Mouse (Mus musculus) liver, embryonic 12.5 days (tissue): ENCODE data around the gene Aprt. TPM values are rescaled to one million over a fixed set of nuclear protein-coding genes. Genes with fewer than 3 reads are reported as not detected.

Experiments used
- ATAC-seq: fragments of 200-750 bp; cut with Nextera tagmentation; 2 replicates; pipeline ENCODE4 v1.8.0; 2017; ENCODE audit warnings: moderate number of reproducible peaks, mild to moderate bottlenecking, moderate library complexity
- H3K27ac ChIP-seq: fragments of 300-500 bp; sonication (generic); 2 replicates; pipeline ENCODE4 v1.5.1; 2016; ENCODE audit warnings: mild to moderate bottlenecking
- H3K27me3 ChIP-seq: fragments of 300-500 bp; sonication (generic); replicated peaks from 2 replicates; pipeline ENCODE4 v1.6.1; 2016; ENCODE audit warnings: mild to moderate bottlenecking, moderate library complexity
- H3K36me3 ChIP-seq: fragments of 300-500 bp; sonication (generic); 2 replicates; pipeline ENCODE4 v1.6.1; 2016; ENCODE audit warnings: mild to moderate bottlenecking, moderate library complexity
- H3K4me1 ChIP-seq: fragments of 300-500 bp; sonication (generic); 2 replicates; pipeline ENCODE4 v1.6.1; 2016
- H3K4me2 ChIP-seq: fragments of 300-500 bp; sonication (generic); 2 replicates; pipeline ENCODE4 v1.6.1; 2016; ENCODE audit warnings: mild to moderate bottlenecking, moderate library complexity
- H3K4me3 ChIP-seq: fragments of 300-500 bp; sonication (generic); 2 replicates; pipeline ENCODE4 v1.5.1; 2016; ENCODE audit warnings: mild to moderate bottlenecking, moderate library complexity
- H3K9ac ChIP-seq: fragments of 300-500 bp; sonication (generic); 2 replicates; pipeline ENCODE4 v1.6.1; 2016; ENCODE audit warnings: mild to moderate bottlenecking, moderate library complexity
- H3K9me3 ChIP-seq: fragments of 300-500 bp; sonication (generic); replicated peaks from 2 replicates; pipeline ENCODE4 v1.6.1; 2016; ENCODE audit warnings: mild to moderate bottlenecking, moderate library complexity
- WGBS: fragments of 180-500 bp; shearing (Covaris S2); methylation state at CpG from one replicate; pipeline ENCODE4 v1.1.7; 2016; ENCODE audit not compliant: insufficient replicate concordance; 5-methylcytosine and 5-hydroxymethylcytosine counted together
- polyA plus RNA-seq: library from polyadenylated mRNA; unstranded; fragments of >200 nt; fragmentation: Nextera tagmentation; extraction: Ambion mirVana; gene quantifications from 2 replicates; pipeline ENCODE4 v1.2.1, GENCODE M21; 2016

Gene Aprt
- polyA plus RNA-seq, result 226 and 253 TPM in 2 replicates

- Histone ChIP-seq H3K27me3 (no peaks in the 10 kb centered on the region), H3K9ac (peak within 1 kb of the TSS; percentile 77), H3K4me2 (peak within 1 kb of the TSS; percentile 92), H3K4me3 (peak within 1 kb of the TSS; percentile 71), H3K27ac (peak within 1 kb of the TSS; percentile 83), H3K4me1 (peaks cover 57% of the 10 kb centered on the region), H3K36me3 (peaks cover 34% of the 10 kb centered on the region), H3K9me3 (no peaks in the 10 kb centered on the region)
- 2% methylated on average over 39 of the region's 39 CpGs for WGBS
- ATAC-seq, result peak; percentile 87
Measured at GRCm38 (mm10) chr8:122576648-122577022, at the start of gene Aprt. TSS of gene Aprt (minus strand) at chr8:122576909.

DNA sequence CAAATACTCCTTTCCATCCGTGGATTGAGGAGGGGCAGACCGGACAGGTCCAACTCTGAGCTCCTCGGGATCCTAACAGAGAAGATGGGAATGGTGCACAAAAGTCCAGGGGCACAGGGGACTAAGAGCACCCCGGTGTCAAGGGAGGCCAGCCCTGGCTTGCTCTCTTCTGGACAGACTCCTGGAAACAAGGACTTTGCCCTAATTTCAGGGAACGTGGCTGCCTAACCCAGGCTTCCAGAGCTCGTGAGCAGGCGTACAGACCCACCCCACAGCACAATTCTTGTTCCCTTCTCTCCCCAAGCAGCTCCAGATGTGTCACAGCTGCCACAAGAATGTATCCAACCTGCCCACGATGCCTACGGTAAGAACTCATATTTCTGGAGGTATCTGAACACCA, 49.1 kb upstream of the Aprt start:
- ATAC-seq, result no peak
- Histone ChIP-seq H3K4me1 (peaks cover 9% of the 10 kb centered on the region), H3K9me3 (no peaks in the 10 kb centered on the region), H3K4me3 (no peak overlapping the region), H3K27me3 (peaks cover 14% of the 10 kb centered on the region), H3K36me3 (peaks cover 26% of the 10 kb centered on the region), H3K4me2 (no peak overlapping the region), H3K9ac (no peak overlapping the region), H3K27ac (no peak overlapping the region)
- 64% methylated on average over 9 of the region's 9 CpGs for WGBS

DNA sequence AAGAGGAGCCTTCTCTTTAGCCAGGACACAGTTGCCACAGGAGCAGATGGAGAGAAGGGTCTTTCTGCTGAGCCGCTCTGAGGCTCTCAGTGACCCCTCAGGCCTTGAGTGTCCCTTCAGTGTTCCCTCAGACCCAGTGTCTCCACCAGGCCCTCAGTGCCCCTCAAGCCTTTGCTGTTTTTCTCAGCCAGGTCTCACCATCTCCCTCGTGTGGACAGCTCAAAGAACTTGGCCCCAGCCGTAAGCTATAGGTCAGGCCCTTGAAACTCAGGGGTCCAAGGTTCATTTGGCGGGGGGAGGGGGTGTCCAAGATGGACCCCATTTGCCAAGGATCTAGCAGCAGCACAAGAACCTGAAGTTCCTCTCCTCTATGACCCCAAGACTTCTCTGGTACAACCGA, 47.9 kb upstream of the Aprt start:
- H3K4me3 ChIP-seq, result no peak overlapping the region
- peaks cover 20% of the 10 kb centered on the region for H3K4me1 ChIP-seq
- no peaks in the 10 kb centered on the region for H3K9me3 ChIP-seq
- H3K4me2 ChIP-seq, result no peak overlapping the region
- peaks cover 16% of the 10 kb centered on the region for H3K36me3 ChIP-seq
- no peak overlapping the region for H3K9ac ChIP-seq
- H3K27me3 ChIP-seq, result peaks cover 14% of the 10 kb centered on the region
- ATAC-seq, result no peak
- H3K27ac ChIP-seq, result no peak overlapping the region
- 58% methylated on average over 5 of the region's 5 CpGs for WGBS

- no peak overlapping the region for H3K4me3 ChIP-seq
- no peak for ATAC-seq
- WGBS, result 78% methylated on average over 17 of the region's 17 CpGs
Measured at GRCm38 (mm10) chr8:122623844-122624642, 47.3 kb upstream of the Aprt start.

GRCm38 (mm10) chr8:122622727-122623126, 46.0 kb upstream of the Aprt start, which contains the start of gene Pabpn1l:
TSS of gene Pabpn1l (minus strand) at chr8:122622739.
- Histone ChIP-seq H3K9me3 (no peaks in the 10 kb centered on the region), H3K36me3 (no peaks in the 10 kb centered on the region), H3K4me3 (no peak within 1 kb of the TSS), H3K27me3 (peaks cover 14% of the 10 kb centered on the region), H3K9ac (no peak within 1 kb of the TSS), H3K27ac (no peak within 1 kb of the TSS), H3K4me1 (peaks cover 37% of the 10 kb centered on the region), H3K4me2 (no peak within 1 kb of the TSS)
- ATAC-seq, result no peak
- WGBS, result 62% methylated on average over 6 of the region's 6 CpGs

More at GRCm38 (mm10) chr8:122623844-122624642, 47.3 kb upstream of the Aprt start:
- Histone ChIP-seq H3K9me3 (no peaks in the 10 kb centered on the region), H3K9ac (no peak overlapping the region), H3K4me2 (no peak overlapping the region), H3K36me3 (peaks cover 10% of the 10 kb centered on the region), H3K27me3 (peaks cover 14% of the 10 kb centered on the region), H3K4me1 (peaks cover 26% of the 10 kb centered on the region), H3K27ac (no peak overlapping the region)

GRCm38 (mm10) chr8:122620446-122620845, 43.7 kb upstream of the Aprt start:
- 35% methylated on average over 5 of the region's 5 CpGs for WGBS
- ATAC-seq, result no peak
- Histone ChIP-seq H3K36me3 (peaks cover 3% of the 10 kb centered on the region; the same call in 1 of the 2 replicates), H3K27me3 (peaks cover 14% of the 10 kb centered on the region), H3K4me3 (no peak overlapping the region), H3K9me3 (no peaks in the 10 kb centered on the region), H3K9ac (no peak overlapping the region), H3K27ac (no peak overlapping the region), H3K4me1 (peaks cover 28% of the 10 kb centered on the region), H3K4me2 (no peak overlapping the region)

- Histone ChIP-seq H3K4me1 (peaks cover 28% of the 10 kb centered on the region), H3K9me3 (no peaks in the 10 kb centered on the region), H3K27me3 (peaks cover 14% of the 10 kb centered on the region), H3K4me2 (peak overlapping the region; percentile 50), H3K9ac (peak overlapping the region; percentile 56), H3K27ac (peak overlapping the region; percentile 86), H3K4me3 (no peak overlapping the region), H3K36me3 (peaks cover 15% of the 10 kb centered on the region; the same call in 1 of the 2 replicates)
- ATAC-seq, result peak; percentile 95
- WGBS, result 24% methylated on average over 6 of the region's 6 CpGs
Measured at GRCm38 (mm10) chr8:122618660-122619378, 42.1 kb upstream of the Aprt start.

DNA sequence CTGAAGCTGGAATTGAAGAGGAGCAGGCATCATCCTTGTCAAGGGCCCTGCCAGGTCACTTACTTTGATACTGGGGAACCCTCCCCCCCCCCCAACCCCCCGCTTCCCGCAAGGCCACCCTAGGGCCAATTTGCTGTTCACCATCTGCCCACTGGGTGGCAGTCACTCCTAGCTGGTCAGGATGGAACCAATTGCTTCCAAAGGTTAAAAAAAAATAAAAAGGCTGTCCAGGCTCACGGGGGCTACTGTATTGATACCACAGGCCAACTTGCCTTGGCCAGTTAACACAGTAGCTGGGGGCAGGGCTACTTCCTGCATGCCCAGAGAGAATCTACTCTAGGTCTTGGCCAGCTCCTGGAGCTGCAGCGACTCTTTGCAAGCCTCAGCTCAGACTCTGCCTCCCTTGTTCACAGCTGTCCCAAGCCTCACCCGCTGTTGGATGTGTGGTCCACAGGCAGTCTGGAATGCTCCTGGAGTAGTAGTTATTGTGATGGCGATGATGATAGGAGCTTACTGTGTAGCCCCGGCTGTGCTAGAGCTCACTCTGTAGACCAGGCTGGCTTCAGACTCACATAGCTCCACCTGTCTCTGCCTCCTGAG, 41.3 kb upstream of the Aprt start:
- Histone ChIP-seq H3K9ac (peak overlapping the region; percentile 44), H3K9me3 (no peaks in the 10 kb centered on the region), H3K4me1 (peaks cover 29% of the 10 kb centered on the region), H3K4me2 (peak overlapping the region; percentile 50), H3K27me3 (peaks cover 14% of the 10 kb centered on the region), H3K36me3 (peaks cover 15% of the 10 kb centered on the region; the same call in 1 of the 2 replicates), H3K4me3 (no peak overlapping the region), H3K27ac (peak overlapping the region; percentile 86)
- ATAC-seq, result peak; percentile 19
- 45% methylated on average over 5 of the region's 7 CpGs for WGBS

DNA sequence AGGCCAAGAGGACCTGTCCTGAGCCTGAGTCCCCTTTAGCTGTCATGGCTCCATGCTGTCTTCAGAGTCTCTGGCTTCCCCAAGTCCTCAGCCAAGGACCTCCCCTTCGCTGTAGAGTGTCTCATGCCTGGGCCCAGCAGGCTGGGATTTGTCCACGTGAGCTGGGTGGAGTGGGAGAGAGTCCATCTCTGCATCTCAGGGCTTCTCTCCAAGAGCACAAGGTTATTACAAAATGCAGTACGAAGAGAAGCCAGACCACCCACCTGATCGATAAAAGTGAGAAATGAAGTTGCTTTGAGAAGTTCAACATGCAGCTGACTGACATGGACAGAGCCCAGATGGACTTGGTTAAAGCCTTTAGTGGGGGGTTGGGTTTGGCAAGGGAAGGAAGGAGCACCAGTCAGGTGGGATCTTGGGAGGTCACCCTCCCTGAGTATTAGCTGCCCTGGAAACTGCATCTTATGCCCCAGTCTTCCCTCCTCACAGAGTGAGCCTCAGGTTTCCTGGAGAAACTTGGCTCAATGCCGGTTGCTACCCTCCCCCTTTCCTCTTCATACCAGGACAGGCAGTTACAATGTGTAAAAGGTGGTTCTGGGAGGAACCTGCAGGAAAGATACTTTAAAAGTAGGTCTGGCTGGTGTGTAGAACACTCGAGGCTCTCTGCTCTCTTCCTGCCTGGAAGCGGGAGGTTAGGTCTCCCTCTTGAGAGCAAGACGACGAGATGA, 39.6 kb upstream of the Aprt start:
- 65% methylated on average over 9 of the region's 9 CpGs for WGBS
- Histone ChIP-seq H3K27ac (no peak overlapping the region), H3K4me2 (no peak overlapping the region), H3K9me3 (no peaks in the 10 kb centered on the region), H3K27me3 (peaks cover 2% of the 10 kb centered on the region; the same call in 1 of the 2 replicates), H3K4me1 (peaks cover 42% of the 10 kb centered on the region), H3K4me3 (no peak overlapping the region), H3K9ac (no peak overlapping the region), H3K36me3 (peaks cover 15% of the 10 kb centered on the region; the same call in 1 of the 2 replicates)
- ATAC-seq, result no peak

- H3K27me3 ChIP-seq, result no peaks in the 10 kb centered on the region
- under 1% methylated on average over 57 of the region's 57 CpGs for WGBS
- H3K4me1 ChIP-seq, result peaks cover 30% of the 10 kb centered on the region
- peak within 1 kb of the TSS; percentile 83 for H3K9ac ChIP-seq
- peaks cover 15% of the 10 kb centered on the region; the same call in 1 of the 2 replicates for H3K36me3 ChIP-seq
- ATAC-seq, result peak; percentile 96
- H3K4me3 ChIP-seq, result peak within 1 kb of the TSS; percentile 83
- peak within 1 kb of the TSS; percentile 81 for H3K27ac ChIP-seq
- H3K9me3 ChIP-seq, result no peaks in the 10 kb centered on the region
- H3K4me2 ChIP-seq, result peak within 1 kb of the TSS; percentile 98
Measured at GRCm38 (mm10) chr8:122611295-122612133, 34.8 kb upstream of the Aprt start, which contains the start of the genes Galns and Trappc2l. TSS of gene Galns (minus strand) at chr8:122611463. TSS of gene Trappc2l (plus strand) at chr8:122611640.
